Mouse (Mus musculus): ENCODE measurements around the gene Nkapl.
A peak's percentile ranks its signal among the peaks of the same experiment; 100 is the strongest.

- TF ChIP-seq CTCF (IDR thresholded peaks at IDR 0.05; ENCODE audit: control insufficient read depth, insufficient read depth, insufficient replicate concordance, low read depth, low read length) (no peak), POLR2A (IDR thresholded peaks at IDR 0.05; ENCODE audit: control insufficient read depth, low read depth, low read length) (peak; percentile 72)
These were observed 14.9 kb downstream of the Nkapl start, which contains the start of gene Zscan26 for GRCm38 (mm10) chr13:21453449-21453848.

All from testis, adult 2 months (tissue).